Mouse (Mus musculus) lung, postnatal 25 days (tissue): ENCODE results near the gene Lrrc8d.

ENCODE experiments used
- DNase-seq: peaks from one replicate; pipeline ENCODE4 v3.0.0; 2022; ENCODE audit warnings: low spot score

The Lrrc8d gene

DNA sequence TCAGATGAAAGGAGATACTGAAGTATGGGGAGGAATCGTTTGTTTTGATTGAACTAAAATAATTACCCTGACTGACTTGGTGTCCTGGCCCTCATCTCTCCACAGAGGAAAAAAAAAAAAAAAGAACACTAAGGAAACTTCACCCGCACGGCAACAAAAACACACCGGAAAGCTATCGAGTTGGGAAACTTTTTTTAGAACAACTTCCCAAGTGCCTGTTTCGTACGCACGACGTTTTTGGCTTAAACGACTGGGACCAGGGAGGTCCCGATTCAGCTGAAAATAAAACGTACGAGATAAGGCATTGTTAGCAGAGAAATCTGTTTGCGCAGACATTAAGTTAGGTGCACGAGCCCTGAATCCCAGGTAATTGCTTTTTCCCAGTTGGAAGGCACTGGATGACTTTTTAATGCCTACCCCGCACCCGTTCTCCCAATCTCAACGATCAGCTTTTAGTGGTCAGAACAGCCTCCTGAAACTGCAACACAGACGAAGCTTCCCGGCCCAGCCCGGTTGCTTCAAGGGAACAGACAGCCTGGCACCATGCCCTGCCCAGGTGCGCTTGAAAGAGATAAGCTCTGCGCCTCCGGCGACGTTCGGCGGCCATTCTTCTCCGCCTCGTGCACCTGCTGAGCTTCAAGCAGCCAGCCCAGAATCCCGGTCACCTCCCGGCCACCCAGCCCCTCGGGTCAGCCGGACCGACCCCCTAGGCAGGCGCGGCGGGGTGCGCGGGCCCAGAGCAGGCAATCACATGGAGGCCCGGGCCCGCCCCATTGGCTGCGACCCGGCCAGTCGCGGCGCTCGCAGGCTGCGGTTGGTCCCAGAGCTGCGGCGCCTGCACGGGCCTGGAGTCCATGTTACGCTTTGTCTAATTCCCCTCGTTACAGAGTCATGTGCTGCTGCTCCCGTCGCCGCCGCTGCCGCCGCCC, at the start of gene Lrrc8d:
Gene Lrrc8d, plus strand, starts transcription at position 829 of the 929 bp plus-strand sequence.
- DNase-seq, result peak; percentile 88

GRCm38 (mm10) chr5:105650728-105651479, 48.9 kb upstream of the Lrrc8d start:
- DNase-seq, result peak; percentile 61

DNA sequence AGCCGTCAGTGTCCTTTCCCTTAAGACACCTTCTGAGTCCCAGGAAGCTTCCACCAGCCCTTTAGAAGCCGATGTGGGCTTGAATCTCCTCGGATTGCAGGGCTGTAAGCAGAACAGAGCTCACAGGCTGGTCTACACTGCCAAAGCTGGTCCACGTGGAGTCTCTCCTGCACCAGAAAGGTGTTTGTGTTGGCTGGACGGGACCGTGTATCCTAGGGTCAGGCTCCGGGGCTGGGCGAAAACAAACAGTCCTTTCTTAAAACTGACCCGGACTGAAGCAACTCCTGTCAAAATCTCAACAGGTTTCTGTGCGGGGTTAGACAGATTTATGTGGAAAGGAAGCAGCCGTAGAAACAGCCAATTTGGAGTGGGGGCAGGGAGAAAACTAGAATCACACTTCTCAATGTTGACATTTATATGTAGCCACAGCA, 48.2 kb upstream of the Lrrc8d start:
- DNase-seq, result no peak

- peak; percentile 87 for DNase-seq
Measured at GRCm38 (mm10) chr5:105654237-105655063, 45.3 kb upstream of the Lrrc8d start.

DNA sequence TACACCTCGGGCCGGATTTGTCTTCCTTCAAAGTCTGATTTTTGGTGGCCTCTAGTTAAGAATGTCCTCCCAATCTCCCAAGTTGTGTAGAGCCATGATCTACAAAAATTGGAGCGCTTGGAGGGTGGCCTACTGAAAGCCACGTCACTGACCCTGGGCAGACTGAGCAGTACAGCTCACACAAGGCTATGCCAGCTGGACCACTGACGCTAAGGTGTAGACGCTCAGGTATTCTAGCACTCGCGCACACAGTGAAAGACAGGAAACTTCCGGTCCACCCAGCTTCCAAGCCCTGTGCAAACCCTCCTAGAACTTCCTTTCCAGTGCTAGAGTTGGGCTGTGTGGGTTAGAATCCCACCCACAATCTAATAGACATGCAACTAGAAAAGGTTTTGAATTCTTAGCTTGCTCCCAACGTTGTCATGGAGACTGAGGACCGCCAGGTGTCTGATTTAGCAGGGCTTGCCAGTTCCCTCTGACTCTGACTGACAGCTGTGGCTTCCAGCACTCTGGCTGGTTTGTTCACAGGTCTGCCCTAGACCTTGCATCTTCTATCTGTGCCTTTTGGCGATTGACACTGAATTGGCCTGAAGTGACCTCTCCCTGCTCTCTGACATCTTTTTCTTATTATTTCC, 44.6 kb upstream of the Lrrc8d start:
- no peak for DNase-seq

GRCm38 (mm10) chr5:105661894-105662293, 37.9 kb upstream of the Lrrc8d start:
- DNase-seq, result peak; percentile 44

- DNase-seq, result peak; percentile 46
Measured at GRCm38 (mm10) chr5:105666930-105667329, 32.8 kb upstream of the Lrrc8d start.

- peak; percentile 37 for DNase-seq
Measured at GRCm38 (mm10) chr5:105667411-105667810, 32.4 kb upstream of the Lrrc8d start.

DNA sequence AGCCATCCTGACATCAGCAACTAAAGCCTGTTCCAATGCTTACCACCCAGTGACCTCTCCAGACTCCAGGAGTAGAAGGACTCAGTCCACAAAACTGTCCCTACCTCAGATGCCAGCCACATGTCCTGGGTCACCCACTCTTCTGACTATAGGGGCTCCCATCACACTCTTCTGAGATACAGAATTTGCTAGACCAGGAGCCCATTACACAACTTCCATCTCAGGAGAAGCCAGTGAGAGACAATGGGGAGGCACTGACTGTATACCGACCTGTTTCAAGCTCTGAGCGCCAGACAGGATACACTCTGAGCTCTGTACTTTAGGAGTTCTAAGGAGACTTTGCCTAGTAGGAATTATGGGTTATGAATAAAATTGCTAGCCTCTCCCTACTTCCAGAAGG, 30.7 kb upstream of the Lrrc8d start:
- no peak for DNase-seq

- peak; percentile 53 for DNase-seq
Measured at GRCm38 (mm10) chr5:105669508-105670353, 30.0 kb upstream of the Lrrc8d start.

GRCm38 (mm10) chr5:105672332-105672731, 27.4 kb upstream of the Lrrc8d start:
- no peak for DNase-seq

DNA sequence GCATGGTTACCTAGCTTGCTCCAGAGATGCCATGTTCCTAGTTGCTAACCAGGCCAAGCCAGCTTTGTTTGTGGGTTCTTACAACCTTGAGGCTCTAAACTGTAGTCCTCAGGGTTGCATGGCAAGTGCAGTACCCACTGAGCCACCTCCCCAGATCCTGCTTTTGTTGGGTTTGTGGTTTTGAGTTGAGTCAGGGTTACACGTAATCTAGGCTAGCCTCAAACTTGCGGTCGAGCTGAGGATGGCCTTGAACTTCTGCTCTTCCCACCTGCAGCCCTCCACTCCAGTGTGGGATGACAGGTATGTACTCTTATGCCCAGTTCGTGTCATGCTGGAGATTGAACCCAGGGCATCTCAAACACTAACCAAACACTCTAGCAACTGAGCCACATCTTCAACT, 24.3 kb upstream of the Lrrc8d start:
- DNase-seq, result no peak

GRCm38 (mm10) chr5:105677071-105677470, 22.7 kb upstream of the Lrrc8d start:
- DNase-seq, result no peak

DNA sequence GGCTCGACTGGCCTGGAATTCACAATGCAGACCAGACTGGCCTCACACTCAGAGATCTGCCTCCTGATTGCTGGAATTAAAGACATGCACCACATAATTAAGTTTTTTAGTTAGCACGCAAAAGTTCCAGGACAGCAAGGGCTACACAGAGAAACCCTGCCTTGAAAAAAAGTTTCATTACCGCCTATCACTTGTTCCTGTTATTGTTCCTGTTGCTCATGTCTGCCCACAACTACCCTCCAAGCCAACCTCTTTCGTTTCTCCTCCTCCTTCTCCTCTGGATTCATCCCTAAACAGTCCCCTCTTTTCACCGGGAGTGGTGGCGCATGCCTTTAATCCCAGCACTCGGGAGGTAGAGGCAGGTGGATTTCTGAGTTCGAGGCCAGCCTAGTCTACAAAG, 21.5 kb upstream of the Lrrc8d start:
- DNase-seq, result no peak

DNA sequence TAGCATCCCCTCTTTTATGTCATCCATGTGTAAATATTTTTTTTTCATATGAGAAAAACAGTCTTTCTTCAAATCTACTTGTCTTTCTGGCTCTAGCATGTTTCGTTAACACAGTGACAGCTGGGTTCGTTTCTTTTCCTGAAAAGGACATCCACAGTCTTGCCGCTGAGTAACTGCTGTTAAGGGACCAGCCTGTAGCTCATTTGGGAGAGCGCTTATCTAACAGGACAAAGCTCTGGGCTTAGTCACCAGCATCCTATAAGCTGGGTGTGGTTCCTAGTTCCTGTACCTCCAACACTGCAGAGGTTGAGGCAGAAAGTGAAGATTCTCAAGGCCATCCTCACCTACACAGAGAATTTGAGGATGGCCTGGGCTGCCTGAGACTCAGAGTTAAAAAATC, 20.5 kb upstream of the Lrrc8d start:
- DNase-seq, result no peak

GRCm38 (mm10) chr5:105679921-105680843, 19.6 kb upstream of the Lrrc8d start:
- no peak for DNase-seq

- DNase-seq, result no peak
Measured at GRCm38 (mm10) chr5:105682143-105682611, 17.6 kb upstream of the Lrrc8d start.

DNA sequence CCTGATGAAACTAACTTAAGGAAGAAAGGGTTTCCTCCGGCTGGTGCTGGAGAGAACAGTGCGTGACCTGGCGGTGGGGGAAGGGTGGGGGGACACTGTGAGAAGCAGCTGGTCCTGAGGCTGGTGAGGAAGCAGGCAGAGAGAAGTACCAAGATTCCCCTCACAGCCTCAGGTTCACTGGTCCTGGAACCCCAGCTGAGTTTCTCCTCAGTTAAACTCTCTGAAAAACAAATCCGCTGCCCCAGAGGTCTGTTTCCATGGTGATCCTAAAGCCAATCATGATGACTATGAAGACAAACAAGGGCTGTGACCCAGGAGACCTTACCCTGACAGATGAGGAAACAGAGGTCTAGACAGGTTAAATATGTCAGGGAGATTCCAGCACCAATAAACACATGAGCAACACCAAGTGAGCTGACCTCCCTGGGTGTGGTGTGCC, 15.8 kb upstream of the Lrrc8d start:
- DNase-seq, result no peak

DNA sequence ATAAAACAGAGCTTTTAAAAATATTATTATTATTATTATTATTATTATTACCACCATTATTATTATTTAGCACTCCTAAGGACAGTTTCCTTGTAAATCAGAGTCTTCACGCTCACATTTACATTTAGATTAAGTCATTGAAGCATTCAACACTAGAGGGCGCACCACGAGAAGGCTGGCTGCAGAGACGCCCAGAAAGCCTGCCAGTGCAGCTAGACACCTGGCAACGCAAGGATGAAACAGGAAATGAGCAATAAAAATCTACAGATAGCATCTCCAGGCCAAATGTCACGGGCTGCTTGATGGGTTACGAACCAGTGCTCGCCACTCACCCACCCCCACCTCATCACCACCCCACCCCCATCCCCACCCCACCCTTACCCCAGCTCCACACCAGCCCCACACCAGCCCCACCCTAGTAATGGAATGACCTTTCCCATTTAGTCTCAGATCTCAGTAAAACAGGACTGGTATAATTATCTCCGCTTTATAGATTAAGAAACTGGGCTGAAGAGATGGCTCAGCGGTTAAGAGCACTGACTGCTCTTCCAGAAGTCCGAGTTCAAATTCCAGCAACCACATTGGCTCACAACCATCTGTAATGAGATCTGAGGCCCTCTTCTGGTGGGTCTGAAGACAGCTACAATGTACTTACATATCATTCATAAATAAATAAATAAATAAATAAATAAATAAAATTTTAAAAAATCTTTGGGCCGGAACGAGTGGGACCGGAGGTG, 14.7 kb upstream of the Lrrc8d start:
- DNase-seq, result peak; percentile 87
